Mouse (Mus musculus) MEL (cell line): ENCODE data around the gene Aire. TPM values are rescaled to one million over a fixed set of nuclear protein-coding genes. Genes with fewer than 3 reads are reported as not detected.

Source experiments
- DNase-seq: peaks from one replicate; pipeline ENCODE4 v3.0.0; 2011; ENCODE audit warnings: low read depth, low spot score
- H3K27ac ChIP-seq: 2 replicates; pipeline ENCODE4 v1.5.1; 2012; ENCODE audit warnings: low read depth, mild to moderate bottlenecking, control low read depth, low read length, moderate library complexity; ENCODE audit not compliant: control insufficient read depth
- H3K27me3 ChIP-seq, 2 experiments: fragments of 150-350 bp in 1 of 2; sonication (generic) in 1 of 2; 2 replicates each; pipeline ENCODE4 v1.6.1; 2012; ENCODE audit warnings: low read length in 2 of 2, mild to moderate bottlenecking in 2 of 2, improper control_type of control experiment in 1 of 2, moderate library complexity in 1 of 2; ENCODE audit not compliant: insufficient read depth in 2 of 2, control insufficient read depth in 1 of 2
- H3K36me3 ChIP-seq, 2 experiments: 2 replicates each; pipeline ENCODE4 v1.6.1; 2012 to 2014; ENCODE audit warnings: low read length in 2 of 2, improper control_type of control experiment in 1 of 2, inconsistent platforms in 1 of 2, mild to moderate bottlenecking in 1 of 2; ENCODE audit not compliant: insufficient read depth in 2 of 2, control insufficient read depth in 1 of 2
- H3K4me1 ChIP-seq, 2 experiments: fragments of 150-350 bp in 1 of 2; sonication (generic) in 1 of 2; 2 replicates each; pipeline ENCODE4 v1.6.1; 2012; ENCODE audit warnings: low read length in 2 of 2, improper control_type of control experiment in 1 of 2, mild to moderate bottlenecking in 1 of 2; ENCODE audit not compliant: insufficient read depth in 2 of 2, control insufficient read depth in 1 of 2
- H3K4me3 ChIP-seq, 2 experiments: fragments of 150-350 bp in 1 of 2; sonication (generic) in 1 of 2; 2 replicates each; pipeline ENCODE4 v1.5.1; 2012; ENCODE audit warnings: low read depth in 2 of 2, low read length in 2 of 2, mild to moderate bottlenecking in 2 of 2, moderate library complexity in 2 of 2, control low read depth in 1 of 2, improper control_type of control experiment in 1 of 2; ENCODE audit not compliant: control insufficient read depth in 1 of 2, insufficient read depth in 1 of 2
- H3K79me2 ChIP-seq: 2 replicates; pipeline ENCODE4 v1.6.1; 2012; ENCODE audit warnings: mild to moderate bottlenecking, low read length, moderate library complexity; ENCODE audit not compliant: control insufficient read depth, poor library complexity, insufficient read depth
- H3K9ac ChIP-seq: 2 replicates; pipeline ENCODE4 v1.6.1; 2012; ENCODE audit warnings: low read depth, mild to moderate bottlenecking, control low read depth, low read length, moderate library complexity; ENCODE audit not compliant: control insufficient read depth, poor library complexity, severe bottlenecking
- H3K9me3 ChIP-seq: fragments of 150-350 bp; sonication (generic); replicated peaks from 2 replicates; pipeline ENCODE4 v1.6.1; 2012; ENCODE audit warnings: mild to moderate bottlenecking, low read length, improper control_type of control experiment, moderate library complexity; ENCODE audit not compliant: insufficient read depth
- BHLHE40 ChIP-seq: IDR thresholded peaks from 2 replicates; pipeline ENCODE4 v1.6.1; 2012; ENCODE audit warnings: low read depth, mild to moderate bottlenecking, inconsistent platforms, low read length, improper control_type of control experiment, borderline replicate concordance
- CHD2 ChIP-seq: IDR thresholded peaks from 2 replicates; pipeline ENCODE4 v1.6.1; 2011; ENCODE audit warnings: low read length, improper control_type of control experiment
- CTCF ChIP-seq, 3 experiments: IDR thresholded peaks in 2 of 3; conservative IDR thresholded peaks in 1 of 3; 2 replicates each; pipeline ENCODE4 v1.5.1; 2011 to 2012; ENCODE audit warnings: low read length in 3 of 3, low read depth in 2 of 3, mild to moderate bottlenecking in 2 of 3, improper control_type of control experiment in 1 of 3, inconsistent platforms in 1 of 3, mixed read lengths in 1 of 3, moderate library complexity in 1 of 3; ENCODE audit not compliant: control insufficient read depth in 1 of 3, insufficient read depth in 1 of 3, poor library complexity in 1 of 3, severe bottlenecking in 1 of 3
- E2F4 ChIP-seq: IDR thresholded peaks from 2 replicates; pipeline ENCODE4 v1.6.1; 2011; ENCODE audit warnings: low read depth, low read length, improper control_type of control experiment, borderline replicate concordance
- EP300 ChIP-seq, 2 experiments: IDR thresholded peaks; 2 replicates each; pipeline ENCODE4 v1.6.1; 2011; ENCODE audit warnings: improper control_type of control experiment in 2 of 2, low read length in 2 of 2, low read depth in 1 of 2, mild to moderate bottlenecking in 1 of 2
- ETS1 ChIP-seq: IDR thresholded peaks from 2 replicates; pipeline ENCODE4 v1.6.1; 2012; ENCODE audit warnings: low read depth, mild to moderate bottlenecking, inconsistent platforms, low read length, improper control_type of control experiment, moderate library complexity
- GABPA ChIP-seq: IDR thresholded peaks from 2 replicates; pipeline ENCODE4 v1.6.1; 2012; ENCODE audit warnings: low read depth, mild to moderate bottlenecking, inconsistent platforms, low read length, improper control_type of control experiment, moderate library complexity
- GATA1 ChIP-seq: IDR thresholded peaks from 2 replicates; pipeline ENCODE4 v1.6.1; 2011; ENCODE audit warnings: low read depth, low read length, improper control_type of control experiment
- HCFC1 ChIP-seq: IDR thresholded peaks from 2 replicates; pipeline ENCODE4 v1.6.1; 2012; ENCODE audit warnings: low read depth, mild to moderate bottlenecking, inconsistent platforms, low read length, improper control_type of control experiment, moderate library complexity
- JUND ChIP-seq: IDR thresholded peaks from 2 replicates; pipeline ENCODE4 v1.6.1; 2011; ENCODE audit warnings: low read depth, mild to moderate bottlenecking, improper control_type of control experiment, low read length
- MAFK ChIP-seq: IDR thresholded peaks from 2 replicates; pipeline ENCODE4 v1.6.1; 2011; ENCODE audit warnings: low read depth, mild to moderate bottlenecking, low read length, improper control_type of control experiment, borderline replicate concordance
- MAX ChIP-seq: IDR thresholded peaks from 2 replicates; pipeline ENCODE4 v1.6.1; 2011; ENCODE audit warnings: low read length, improper control_type of control experiment
- MAZ ChIP-seq: IDR thresholded peaks from 2 replicates; pipeline ENCODE4 v1.6.1; 2012; ENCODE audit warnings: low read depth, mild to moderate bottlenecking, inconsistent platforms, low read length, improper control_type of control experiment
- MXI1 ChIP-seq: IDR thresholded peaks from 2 replicates; pipeline ENCODE4 v1.6.1; 2011; ENCODE audit warnings: mild to moderate bottlenecking, low read depth, low read length, improper control_type of control experiment
- MYB ChIP-seq: IDR thresholded peaks from 2 replicates; pipeline ENCODE4 v1.6.1; 2011; ENCODE audit warnings: mild to moderate bottlenecking, low read depth, low read length, improper control_type of control experiment
- MYC ChIP-seq: IDR thresholded peaks from 2 replicates; pipeline ENCODE4 v1.6.1; 2011; ENCODE audit warnings: low read depth, mild to moderate bottlenecking, low read length, improper control_type of control experiment, moderate library complexity
- NELFE ChIP-seq: IDR thresholded peaks from 2 replicates; pipeline ENCODE4 v1.6.1; 2011; ENCODE audit warnings: low read depth, low read length, improper control_type of control experiment
- POLR2A ChIP-seq, 2 experiments: IDR thresholded peaks; 2 replicates each; pipeline ENCODE4 v1.6.1; 2011 to 2012; ENCODE audit warnings: low read length in 2 of 2, mild to moderate bottlenecking in 2 of 2, control low read depth in 1 of 2, improper control_type of control experiment in 1 of 2, low read depth in 1 of 2, moderate library complexity in 1 of 2; ENCODE audit not compliant: control insufficient read depth in 1 of 2, insufficient read depth in 1 of 2, poor library complexity in 1 of 2
- POLR2AphosphoS2 ChIP-seq: IDR thresholded peaks from 2 replicates; pipeline ENCODE4 v1.6.1; 2011; ENCODE audit warnings: low read length, improper control_type of control experiment
- POLR2AphosphoS5 ChIP-seq: IDR thresholded peaks from 2 replicates; pipeline ENCODE4 v1.6.1; 2012; ENCODE audit warnings: low read depth, borderline replicate concordance, mild to moderate bottlenecking, inconsistent platforms, low read length, moderate library complexity, mixed read lengths
- RCOR1 ChIP-seq: IDR thresholded peaks from 2 replicates; pipeline ENCODE4 v1.6.1; 2012; ENCODE audit warnings: low read depth, mild to moderate bottlenecking, inconsistent platforms, low read length, improper control_type of control experiment
- SMC3 ChIP-seq: IDR thresholded peaks from 2 replicates; pipeline ENCODE4 v1.6.1; 2011; ENCODE audit warnings: low read depth, low read length, improper control_type of control experiment
- TBP ChIP-seq: IDR thresholded peaks from 2 replicates; pipeline ENCODE4 v1.8.0; 2011; ENCODE audit warnings: low read depth, low read length, improper control_type of control experiment
- TCF12 ChIP-seq: IDR thresholded peaks from 2 replicates; pipeline ENCODE4 v1.6.1; 2014; ENCODE audit warnings: low read depth, mild to moderate bottlenecking, inconsistent platforms, low read length, improper control_type of control experiment, moderate library complexity
- UBTF ChIP-seq: IDR thresholded peaks from 2 replicates; pipeline ENCODE4 v1.6.1; 2012; ENCODE audit warnings: low read depth, mild to moderate bottlenecking, inconsistent platforms, low read length, improper control_type of control experiment, moderate library complexity, borderline replicate concordance; ENCODE audit not compliant: insufficient read depth
- ZKSCAN1 ChIP-seq: IDR thresholded peaks from 2 replicates; pipeline ENCODE4 v1.6.1; 2012; ENCODE audit warnings: low read depth, mild to moderate bottlenecking, inconsistent platforms, low read length, improper control_type of control experiment, moderate library complexity
- ZMIZ1 ChIP-seq: IDR thresholded peaks from 2 replicates; pipeline ENCODE4 v1.6.1; 2012; ENCODE audit warnings: low read depth, mild to moderate bottlenecking, inconsistent platforms, low read length, improper control_type of control experiment, moderate library complexity
- polyA plus RNA-seq, 2 experiments: library from polyadenylated mRNA; stranded (reverse) in 1 of 2; unstranded in 1 of 2; fragments of >175 nt in 1 of 2; fragments of >200 nt in 1 of 2; gene quantifications; 2 replicates each; pipeline versions ENCODE4 v1.2.1 to v1.2.4; 2012; ENCODE audit warnings: low replicate concordance in 2 of 2, low read depth in 1 of 2; ENCODE audit not compliant: insufficient read length in 2 of 2, insufficient read depth in 1 of 2, missing spikeins in 1 of 2
- total RNA-seq: library from RNA; depleted of rRNA; stranded (reverse); fragments of 300-350 nt; gene quantifications from 2 replicates; pipeline ENCODE4 v1.2.3, GENCODE M21; 2012

Gene Aire
- total and polyA plus RNA-seq, 3 experiments: 0.17 TPM; not detected in 2

- TF ChIP-seq MAX (peak; percentile 39; the same call in 1 of the 2 replicates), MYB (no peak), MAZ (peak; percentile 82), ETS1 (peak; percentile 52; the same call in 1 of the 2 replicates), EP300 (IDR thresholded peaks at IDR 0.05; ENCODE audit: low read depth in 1 of 2, low read length in 2 of 2) (no peak), GATA1 (peak; percentile 87), POLR2AphosphoS5 (no peak), GABPA (no peak), ZMIZ1 (no peak), MYC (no peak), TBP (no peak), POLR2A (IDR thresholded peaks at IDR 0.05; ENCODE audit: control insufficient read depth in 1 of 2, insufficient read depth in 1 of 2, low read depth in 1 of 2, low read length in 2 of 2, poor library complexity in 1 of 2) (peak in 1 of 2 experiments; percentile 48; a peak in 1 of 4 replicates), MAFK (no peak), BHLHE40 (peak; percentile 59; the same call in 1 of the 2 replicates), TCF12 (peak; percentile 47; the same call in 1 of the 2 replicates), CHD2 (peak; percentile 49), JUND (peak; percentile 64; the same call in 1 of the 2 replicates), HCFC1 (0 out of 2 replicates have a peak, but pooled peaks have one; percentile 55), MXI1 (peak; percentile 72), RCOR1 (no peak)
These were observed 24.6 kb downstream of the Aire start (continued) for GRCm38 (mm10) chr10:78018797-78019203.

DNA sequence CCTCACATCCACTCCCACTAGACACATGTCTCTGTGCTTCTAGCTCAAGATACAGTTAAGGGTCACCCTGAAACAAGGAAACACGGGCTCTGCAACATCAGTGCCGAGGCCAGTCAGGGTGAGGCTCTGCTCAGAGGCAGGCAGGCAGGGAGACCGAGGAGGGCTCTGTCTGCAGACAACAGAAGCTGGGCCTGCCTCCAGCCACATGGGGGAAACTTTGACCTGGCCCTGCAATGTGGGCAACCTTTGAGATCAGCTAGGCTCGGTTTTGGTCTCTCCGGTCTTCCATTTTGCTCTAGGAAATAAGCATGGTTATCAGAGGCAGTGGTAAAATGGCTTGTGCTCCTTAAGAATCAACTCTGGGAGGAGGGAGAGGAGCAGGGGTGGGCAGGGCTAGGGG lies 27.0 kb downstream of the Aire start:
- no peaks in the 10 kb centered on the region; a peak in 1 of 4 replicates for H3K27me3 ChIP-seq
- TF ChIP-seq NELFE: no peak
- TF ChIP-seq MXI1: no peak
- no peak for TF ChIP-seq UBTF
- no peak for TF ChIP-seq ZMIZ1
- TF ChIP-seq POLR2AphosphoS5: no peak
- TF ChIP-seq HCFC1: no peak
- TF ChIP-seq RCOR1: no peak
- TF ChIP-seq E2F4: no peak
- no peak for TF ChIP-seq SMC3
- TF ChIP-seq MYC: no peak
- no peak for TF ChIP-seq POLR2AphosphoS2
- TF ChIP-seq CTCF (IDR thresholded peaks at IDR 0.05 in 2 of 3, conservative IDR thresholded peaks at IDR 0.05 in 1 of 3; ENCODE audit: control insufficient read depth in 1 of 3, insufficient read depth in 1 of 3, low read depth in 2 of 3, low read length in 3 of 3, poor library complexity in 1 of 3, severe bottlenecking in 1 of 3): no peak
- TF ChIP-seq CHD2: no peak
- TF ChIP-seq ZKSCAN1: no peak
- no peak for TF ChIP-seq MYB
- TF ChIP-seq TCF12: no peak
- TF ChIP-seq ETS1: no peak
- TF ChIP-seq, all 39 proteins: peak for 0
- DNase-seq: no peak
- Histone ChIP-seq H3K4me1 (peaks cover 0 to 6% of the 10 kb centered on the region in 2 experiments; a peak in 2 of 4 replicates), H3K4me3 (no peak overlapping the region), H3K9ac (no peak overlapping the region), H3K79me2 (no peaks in the 10 kb centered on the region), H3K27ac (no peak overlapping the region), H3K9me3 (no peaks in the 10 kb centered on the region), H3K36me3 (no peaks in the 10 kb centered on the region)
